Mouse (Mus musculus): ENCODE results near the gene Tex48.

- no peak for TF ChIP-seq POLR2A (IDR thresholded peaks at IDR 0.05; ENCODE audit: borderline replicate concordance, control insufficient read depth, low read depth, low read length)
- TF ChIP-seq CTCF (IDR thresholded peaks at IDR 0.05; ENCODE audit: control insufficient read depth, insufficient read depth, low read length): no peak
Observed at GRCm38 (mm10) chr4:63596010-63596409, 26.2 kb downstream of the Tex48 start.

All from bone marrow, adult 2 months (tissue).